Mouse (Mus musculus) limb, embryonic 15.5 days (tissue): ENCODE measurements around the gene Astl. TPM values are rescaled to one million over a fixed set of nuclear protein-coding genes. Genes with fewer than 3 reads are reported as not detected.
A peak's percentile ranks its signal among the peaks of the same experiment; 100 is the strongest.

Experiments
- ATAC-seq: fragments of 200-750 bp; cut with Nextera tagmentation; 2 replicates; pipeline ENCODE4 v1.8.0; 2017; ENCODE audit warnings: low read depth, moderate TSS enrichment; ENCODE audit not compliant: insufficient number of reproducible peaks, low FRiP score, low TSS enrichment
- H3K27ac ChIP-seq: fragments of 300-500 bp; sonication (generic); 2 replicates; pipeline ENCODE4 v1.5.1; 2015; ENCODE audit warnings: moderate library complexity, mild to moderate bottlenecking, inconsistent platforms
- H3K27me3 ChIP-seq: fragments of 300-500 bp; sonication (generic); 2 replicates; pipeline ENCODE4 v1.6.1; 2015; ENCODE audit warnings: inconsistent platforms
- H3K36me3 ChIP-seq: fragments of 300-500 bp; sonication (generic); 2 replicates; pipeline ENCODE4 v1.6.1; 2015; ENCODE audit warnings: inconsistent platforms
- H3K4me1 ChIP-seq: fragments of 300-500 bp; sonication (generic); 2 replicates; pipeline ENCODE4 v1.6.1; 2015; ENCODE audit warnings: inconsistent platforms
- H3K4me2 ChIP-seq: fragments of 300-500 bp; sonication (generic); 2 replicates; pipeline ENCODE4 v1.6.1; 2015; ENCODE audit warnings: mild to moderate bottlenecking, inconsistent platforms
- H3K4me3 ChIP-seq: fragments of 300-500 bp; sonication (generic); 2 replicates; pipeline ENCODE4 v1.5.1; 2015; ENCODE audit warnings: mild to moderate bottlenecking, inconsistent platforms
- H3K9ac ChIP-seq: fragments of 300-500 bp; sonication (generic); 2 replicates; pipeline ENCODE4 v1.6.1; 2015; ENCODE audit warnings: inconsistent platforms
- H3K9me3 ChIP-seq: fragments of 300-500 bp; sonication (generic); 2 replicates; pipeline ENCODE4 v1.6.1; 2016; ENCODE audit warnings: inconsistent platforms
- WGBS: fragments of 180-500 bp; shearing (Covaris S2); methylation state at CpG from one replicate; pipeline ENCODE4 v1.1.7; 2015; 5-methylcytosine and 5-hydroxymethylcytosine counted together
- polyA plus RNA-seq: library from polyadenylated mRNA; unstranded; fragments of >200 nt; fragmentation: Nextera tagmentation; extraction: Ambion mirVana; gene quantifications from 2 replicates; pipeline ENCODE4 v1.2.1, GENCODE M21; 2015

Gene Astl
- polyA plus RNA-seq, 1 experiment from 2014 or later: 0.22 TPM

DNA sequence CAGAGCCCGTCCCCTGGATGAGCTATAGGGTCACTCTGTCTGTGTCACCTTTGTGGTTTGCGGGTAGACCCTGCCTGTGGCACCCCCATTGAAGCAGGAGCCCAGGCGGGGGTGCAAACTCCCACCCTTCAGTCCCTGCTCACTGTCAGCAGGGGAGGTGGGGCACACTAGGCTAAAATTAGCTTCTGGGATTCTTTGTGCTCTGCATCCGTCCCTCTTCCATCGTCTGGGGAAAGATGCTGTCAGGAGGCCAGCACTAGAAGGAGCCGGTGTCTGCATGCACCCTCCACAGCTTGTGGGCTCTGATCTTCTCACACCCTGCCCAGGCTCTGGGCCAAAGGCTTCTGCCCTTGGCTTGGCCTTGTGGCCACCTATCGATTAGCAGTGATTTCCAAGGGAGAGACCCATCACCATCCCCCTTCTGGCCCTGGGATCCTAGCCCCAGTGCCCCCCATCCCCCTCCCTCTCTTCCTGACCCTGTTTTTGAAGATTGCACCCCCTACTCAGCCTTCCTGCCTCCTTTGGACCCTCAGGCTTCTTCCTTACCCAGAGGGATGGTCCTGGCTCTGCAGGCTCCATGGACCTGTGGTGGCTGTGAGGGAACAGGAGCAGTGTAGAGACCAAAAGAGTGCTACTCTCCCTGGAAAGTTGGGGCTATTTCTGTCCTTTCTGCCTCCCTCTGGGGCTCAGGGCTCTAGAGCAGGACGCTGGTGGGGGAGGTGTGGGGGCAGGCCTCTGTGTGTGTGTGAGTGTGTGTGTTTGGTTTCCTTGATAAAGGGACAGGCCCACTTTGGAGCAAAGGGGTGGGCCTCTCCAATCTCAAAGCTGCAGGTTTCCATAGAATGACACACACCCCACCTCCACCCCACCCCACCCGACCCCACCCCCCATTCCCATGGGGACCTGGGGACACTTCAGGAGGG is 32.4 kb downstream of the Astl start:
- Histone ChIP-seq H3K4me3 (no peak overlapping the region), H3K9ac (no peak overlapping the region), H3K9me3 (no peaks in the 10 kb centered on the region), H3K4me1 (no peaks in the 10 kb centered on the region), H3K36me3 (no peaks in the 10 kb centered on the region), H3K27ac (no peak overlapping the region), H3K4me2 (no peak overlapping the region), H3K27me3 (peaks cover 28% of the 10 kb centered on the region)
- WGBS: 34% methylated on average over 9 of the region's 9 CpGs
- ATAC-seq: no peak

DNA sequence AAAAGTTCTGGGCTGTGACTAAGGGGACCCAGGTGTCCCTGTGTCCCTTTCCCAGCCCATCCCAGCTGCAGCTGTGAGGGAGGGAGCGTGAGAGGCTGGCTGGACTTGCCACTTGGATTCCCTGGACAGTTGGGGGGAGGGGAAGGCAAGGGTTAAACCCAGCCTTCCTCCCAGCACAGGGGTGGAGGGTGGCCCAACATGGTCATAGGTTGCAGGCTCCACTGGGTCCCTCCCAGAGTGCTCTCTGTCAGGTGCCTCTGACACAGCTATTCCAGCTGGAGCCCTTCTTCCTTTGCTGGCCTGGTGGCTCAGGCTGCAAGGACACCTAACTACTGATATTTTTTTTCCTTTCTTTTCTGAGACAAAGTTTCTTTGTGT is 33.0 kb downstream of the Astl start:
- Histone ChIP-seq H3K27me3 (peaks cover 21% of the 10 kb centered on the region), H3K4me2 (no peak overlapping the region), H3K4me1 (no peaks in the 10 kb centered on the region), H3K27ac (no peak overlapping the region), H3K36me3 (no peaks in the 10 kb centered on the region), H3K9ac (no peak overlapping the region), H3K9me3 (no peaks in the 10 kb centered on the region), H3K4me3 (no peak overlapping the region)
- ATAC-seq: no peak
- no CpG with 5 or more reads among the region's 1 CpGs for WGBS

DNA sequence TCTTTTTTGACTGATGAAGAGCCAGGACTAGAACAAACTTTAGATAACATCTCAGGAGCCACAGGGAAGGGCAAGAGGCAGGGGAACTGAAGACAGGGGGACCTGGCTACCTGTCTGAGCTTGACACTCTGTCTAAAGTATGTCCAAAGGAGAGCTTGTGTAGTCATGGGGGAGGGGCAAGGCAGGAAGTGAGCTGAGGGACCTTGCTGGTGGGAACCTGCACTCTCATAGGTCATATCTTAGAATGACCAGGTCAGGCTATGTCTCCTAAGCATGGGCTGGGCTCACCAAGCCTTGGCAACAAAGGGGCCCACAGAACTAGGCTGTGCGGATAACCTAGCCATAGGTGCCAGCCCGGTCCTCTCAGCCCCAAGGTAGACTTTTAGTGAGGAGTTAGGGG is 33.6 kb downstream of the Astl start:
- ATAC-seq: no peak
- H3K9me3 ChIP-seq: no peaks in the 10 kb centered on the region
- no peak overlapping the region for H3K4me3 ChIP-seq
- H3K4me2 ChIP-seq: no peak overlapping the region
- 84% methylated on average over 2 of the region's 2 CpGs for WGBS
- H3K4me1 ChIP-seq: no peaks in the 10 kb centered on the region
- H3K9ac ChIP-seq: no peak overlapping the region
- H3K27me3 ChIP-seq: peaks cover 15% of the 10 kb centered on the region; the same call in 1 of the 2 replicates
- no peaks in the 10 kb centered on the region for H3K36me3 ChIP-seq
- no peak overlapping the region for H3K27ac ChIP-seq

DNA sequence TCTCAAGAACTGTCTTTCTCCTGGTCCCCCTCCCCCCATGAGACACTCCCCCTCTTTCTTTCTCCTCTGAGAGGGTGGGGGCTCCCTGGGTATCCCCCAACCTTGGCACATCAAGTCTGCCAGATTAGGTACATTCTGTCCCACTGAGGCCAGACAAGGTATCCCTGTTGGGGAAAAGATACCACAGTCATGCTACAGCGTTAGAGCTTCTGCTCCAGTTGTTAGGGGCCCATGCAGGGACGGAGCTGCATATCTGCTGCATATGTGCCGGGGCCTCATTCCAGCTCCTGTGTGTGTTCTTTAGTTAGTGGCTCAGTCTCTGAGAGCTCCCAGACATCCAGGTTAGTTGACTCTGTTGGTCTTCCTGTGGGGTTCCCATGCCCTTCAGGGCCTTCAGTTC is 35.7 kb downstream of the Astl start:
- Histone ChIP-seq H3K36me3 (no peaks in the 10 kb centered on the region), H3K4me2 (no peak overlapping the region), H3K4me1 (no peaks in the 10 kb centered on the region), H3K9me3 (no peaks in the 10 kb centered on the region), H3K27me3 (0 out of 2 replicates have a peak, but pooled peaks cover 5% of the 10 kb centered on the region), H3K4me3 (no peak overlapping the region), H3K9ac (no peak overlapping the region), H3K27ac (no peak overlapping the region)
- ATAC-seq: no peak
- 79% methylated on average over 3 of the region's 3 CpGs for WGBS

DNA sequence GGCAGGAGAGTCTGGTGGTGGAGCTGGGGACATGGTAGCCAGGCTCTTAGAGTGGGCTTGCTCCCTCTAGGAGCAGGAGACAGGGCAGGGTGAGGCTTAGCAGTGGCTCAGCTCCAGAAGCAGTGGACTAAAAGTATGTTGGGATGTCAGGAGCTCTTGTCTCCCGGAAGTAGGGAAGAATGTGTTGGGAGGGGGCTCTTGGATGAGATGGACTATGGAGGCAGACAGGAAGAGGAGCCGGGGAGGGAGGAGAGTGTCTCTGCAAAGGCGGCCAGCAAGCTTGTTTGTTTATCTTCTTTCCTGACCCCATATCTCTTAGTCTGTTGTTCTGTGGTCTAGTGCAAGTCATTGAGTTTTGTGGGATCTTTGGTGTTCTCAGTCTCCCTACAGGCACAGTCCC is 36.6 kb downstream of the Astl start:
- 57% methylated on average over 3 of the region's 3 CpGs for WGBS
- Histone ChIP-seq H3K9ac (no peak overlapping the region), H3K27me3 (0 out of 2 replicates have a peak, but pooled peaks cover 5% of the 10 kb centered on the region)

DNA sequence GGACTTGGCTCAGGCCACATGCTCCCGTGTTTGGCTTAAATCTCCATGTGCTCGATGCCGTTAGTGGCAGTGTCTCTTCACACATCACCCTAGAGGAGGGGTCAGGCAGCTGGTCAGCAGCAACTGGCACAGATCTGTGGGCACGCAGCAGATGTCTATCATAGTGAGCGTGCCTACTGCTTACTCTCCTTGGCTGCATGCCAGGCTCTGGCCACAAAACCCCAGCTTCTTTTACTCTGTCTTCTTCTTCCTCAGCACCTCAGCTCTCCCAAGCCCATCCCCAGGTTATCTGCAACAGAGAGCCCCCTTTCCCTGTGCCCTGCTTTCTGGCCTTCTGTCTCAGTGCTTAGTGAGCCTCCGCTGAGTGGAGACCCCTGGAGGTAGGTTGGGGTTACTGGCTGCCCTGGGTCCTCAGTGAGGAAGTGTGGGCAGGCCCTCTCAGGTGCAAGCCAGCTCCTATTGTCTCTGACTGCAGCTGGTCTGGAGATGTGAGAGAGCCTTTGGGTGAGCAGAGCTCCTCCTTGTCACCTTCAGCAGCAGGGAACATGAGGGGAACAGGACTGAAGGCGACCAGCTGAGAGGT is 37.4 kb downstream of the Astl start:
- Histone ChIP-seq H3K4me1 (no peaks in the 10 kb centered on the region), H3K9ac (no peak overlapping the region), H3K4me3 (no peak overlapping the region), H3K9me3 (no peaks in the 10 kb centered on the region), H3K27me3 (0 out of 2 replicates have a peak, but pooled peaks cover 5% of the 10 kb centered on the region), H3K27ac (no peak overlapping the region), H3K4me2 (no peak overlapping the region), H3K36me3 (no peaks in the 10 kb centered on the region)
- peak; percentile 17; the same call in 1 of the 2 replicates for ATAC-seq
- WGBS: 54% methylated on average over 7 of the region's 7 CpGs

More for the DNA sequence above, 36.6 kb downstream of the Astl start:
- Histone ChIP-seq H3K36me3 (no peaks in the 10 kb centered on the region), H3K4me2 (no peak overlapping the region), H3K4me3 (no peak overlapping the region), H3K9me3 (no peaks in the 10 kb centered on the region), H3K4me1 (no peaks in the 10 kb centered on the region), H3K27ac (no peak overlapping the region)
- no peak for ATAC-seq

DNA sequence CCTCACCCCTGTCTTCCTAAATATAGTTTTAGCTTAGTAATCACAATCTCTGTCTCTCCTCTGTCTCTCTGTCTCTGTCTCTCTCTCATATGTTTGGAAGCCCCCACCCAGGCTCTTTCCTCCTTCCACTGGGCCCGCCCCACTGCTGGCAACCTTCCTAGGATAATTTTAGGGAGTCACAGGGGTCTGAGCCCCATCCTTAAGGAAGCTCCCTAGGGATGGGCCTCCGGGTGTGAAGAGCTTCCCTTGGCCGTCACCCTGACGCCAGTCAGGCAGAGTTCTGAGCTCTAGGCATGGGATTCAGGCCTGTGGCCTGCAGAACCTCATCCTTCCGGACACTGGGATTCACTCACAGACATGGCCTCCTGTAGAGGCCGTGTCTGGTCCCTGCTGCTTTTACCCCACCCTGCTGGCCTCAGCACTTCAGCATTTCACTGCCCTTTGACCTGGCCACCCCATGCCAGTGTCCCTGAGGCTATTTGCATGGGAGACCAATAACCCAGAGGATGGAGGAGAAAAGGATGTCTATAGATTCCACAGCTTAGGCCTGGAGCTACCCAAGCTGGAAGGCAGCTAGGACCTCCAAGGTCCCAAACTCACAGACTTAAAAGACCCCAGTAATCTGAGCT is 38.1 kb downstream of the Astl start:
- Histone ChIP-seq H3K4me2 (no peak overlapping the region), H3K27me3 (0 out of 2 replicates have a peak, but pooled peaks cover 5% of the 10 kb centered on the region), H3K4me3 (no peak overlapping the region), H3K27ac (no peak overlapping the region), H3K36me3 (no peaks in the 10 kb centered on the region), H3K9ac (no peak overlapping the region), H3K9me3 (no peaks in the 10 kb centered on the region), H3K4me1 (no peaks in the 10 kb centered on the region)
- 75% methylated on average over 6 of the region's 6 CpGs for whole genome bisulfite sequencing
- no peak for ATAC-seq

DNA sequence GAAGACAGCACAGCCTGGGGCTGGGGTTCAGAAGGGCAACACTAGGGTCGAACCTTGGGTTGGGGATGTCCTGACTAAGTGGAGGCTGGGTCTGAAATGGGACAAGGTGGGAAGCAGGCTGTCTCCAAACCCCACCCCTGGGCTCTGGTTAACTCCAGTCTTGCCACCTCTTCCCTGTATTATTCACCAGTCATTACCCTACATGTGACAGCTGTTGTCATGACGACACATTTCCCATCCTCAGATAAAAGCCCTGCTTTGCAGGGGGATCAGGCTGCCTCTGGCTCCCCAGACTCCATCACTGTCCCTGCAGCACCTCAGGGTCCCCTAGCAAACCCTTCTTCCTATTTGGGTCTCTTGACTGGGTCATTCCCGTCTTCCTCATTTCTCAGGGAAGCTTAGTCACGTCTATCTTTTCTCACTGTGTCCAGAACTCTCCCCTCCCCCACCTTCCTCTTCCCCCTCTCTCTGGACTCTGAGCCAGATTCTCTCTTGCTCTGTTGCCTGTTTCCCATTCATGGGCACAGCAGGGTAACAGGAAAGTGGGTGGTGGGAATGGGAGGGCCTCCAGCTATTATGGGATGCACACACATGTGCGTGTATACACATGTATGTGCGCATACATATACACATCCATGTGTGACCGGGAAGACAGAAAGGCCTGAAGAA is 39.6 kb downstream of the Astl start:
- Histone ChIP-seq H3K36me3 (no peaks in the 10 kb centered on the region), H3K27ac (no peak overlapping the region), H3K27me3 (0 out of 2 replicates have a peak, but pooled peaks cover 5% of the 10 kb centered on the region), H3K4me1 (no peaks in the 10 kb centered on the region), H3K4me3 (no peak overlapping the region), H3K4me2 (no peak overlapping the region), H3K9ac (no peak overlapping the region), H3K9me3 (no peaks in the 10 kb centered on the region)
- WGBS: 67% methylated on average over 7 of the region's 7 CpGs
- no peak for ATAC-seq

DNA sequence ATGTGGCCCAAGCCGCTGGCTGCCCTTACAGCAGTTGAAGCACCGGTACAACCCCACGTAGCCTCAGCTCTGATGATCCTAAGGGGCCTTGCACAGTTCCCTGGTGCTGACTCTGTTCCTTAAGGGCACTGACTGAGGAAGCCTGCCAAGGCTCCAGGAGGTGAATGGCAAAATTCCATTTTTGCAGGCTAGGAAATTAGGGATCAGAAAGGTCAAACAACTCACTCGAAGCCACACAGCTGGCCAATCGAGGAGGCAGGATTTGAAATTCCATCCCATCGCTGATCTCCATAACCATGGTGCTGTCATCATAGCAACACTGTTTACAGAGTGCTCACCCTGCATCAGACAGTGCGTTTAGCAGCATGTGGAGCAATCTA is 40.2 kb downstream of the Astl start:
- Histone ChIP-seq H3K4me1 (no peaks in the 10 kb centered on the region), H3K27ac (no peak overlapping the region), H3K36me3 (no peaks in the 10 kb centered on the region), H3K4me2 (no peak overlapping the region), H3K27me3 (0 out of 2 replicates have a peak, but pooled peaks cover 5% of the 10 kb centered on the region), H3K4me3 (no peak overlapping the region), H3K9me3 (no peaks in the 10 kb centered on the region), H3K9ac (no peak overlapping the region)
- ATAC-seq: no peak
- WGBS: 75% methylated on average over 7 of the region's 7 CpGs

DNA sequence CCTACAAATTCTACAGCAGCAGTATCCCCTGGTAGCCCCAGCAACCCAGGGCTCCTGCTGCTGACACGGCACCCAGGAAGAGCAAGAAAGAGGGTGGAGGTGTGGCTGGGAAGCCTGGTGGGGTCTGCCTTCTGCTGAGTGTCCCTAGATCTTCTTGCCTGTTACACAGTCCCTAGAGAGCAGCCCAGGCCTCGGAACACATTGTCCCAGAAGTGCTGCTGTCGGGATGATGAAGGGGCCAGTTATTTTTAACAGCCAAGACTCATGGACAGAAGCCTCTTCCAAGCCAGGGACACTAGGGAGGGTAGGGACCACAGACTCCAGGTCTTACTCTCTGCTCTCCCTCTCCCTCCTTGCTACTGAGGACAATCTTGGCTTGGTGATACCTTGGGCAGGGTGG is 40.8 kb downstream of the Astl start:
- no peak overlapping the region for H3K9ac ChIP-seq
- H3K27ac ChIP-seq: no peak overlapping the region
- H3K4me3 ChIP-seq: no peak overlapping the region
- no peak for ATAC-seq
- WGBS: 72% methylated on average over 3 of the region's 3 CpGs
- H3K9me3 ChIP-seq: no peaks in the 10 kb centered on the region
- no peak overlapping the region for H3K4me2 ChIP-seq
- no peaks in the 10 kb centered on the region for H3K4me1 ChIP-seq
- H3K27me3 ChIP-seq: 0 out of 2 replicates have a peak, but pooled peaks cover under 1% of the 10 kb centered on the region
- no peaks in the 10 kb centered on the region for H3K36me3 ChIP-seq

DNA sequence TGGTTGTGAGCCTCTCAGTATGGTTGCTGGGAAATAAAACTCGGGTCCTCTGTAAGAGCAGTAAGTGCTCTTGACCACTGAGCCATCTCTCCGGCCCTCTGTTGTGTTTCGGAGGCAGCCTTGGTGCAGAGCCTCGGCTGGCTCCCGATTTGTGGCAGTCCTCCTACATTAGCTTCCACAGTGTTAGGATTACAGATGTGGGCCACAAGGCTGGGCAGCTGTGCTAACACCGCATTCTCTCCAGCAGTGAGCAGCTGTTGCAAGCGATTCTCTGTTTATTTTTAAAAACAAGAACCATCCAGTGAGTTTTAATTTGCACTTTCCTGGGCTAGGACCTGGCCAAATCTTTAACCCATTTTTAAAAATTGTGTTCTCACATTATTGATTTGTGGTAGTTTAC is 45.4 kb downstream of the Astl start:
- ATAC-seq: no peak
- Histone ChIP-seq H3K9ac (no peak overlapping the region), H3K4me2 (no peak overlapping the region), H3K36me3 (no peaks in the 10 kb centered on the region), H3K27ac (no peak overlapping the region), H3K4me1 (no peaks in the 10 kb centered on the region), H3K27me3 (no peaks in the 10 kb centered on the region), H3K9me3 (no peaks in the 10 kb centered on the region), H3K4me3 (no peak overlapping the region)
- WGBS: 59% methylated on average over 7 of the region's 7 CpGs
